Mouse (Mus musculus): ENCODE results near the gene Stoml2. TPM values are rescaled to one million over a fixed set of nuclear protein-coding genes. Genes with fewer than 3 reads are reported as not detected.
"Not testable (repeated sequence)": the region's sequence is repeated elsewhere in the genome, so short reads cannot be mapped to it uniquely, and the experiment has no call there.

Stoml2 gene
- polyA plus RNA-seq, 1 experiment from 2014 or later: 263 TPM

- ATAC-seq (ENCODE audit: insufficient read depth, low FRiP score): no peak
- peaks cover 22% of the 10 kb centered on the region for H3K4me1 ChIP-seq (ENCODE audit: control insufficient read depth, insufficient read depth, low read length)
- no peaks in the 10 kb centered on the region for H3K36me3 ChIP-seq (ENCODE audit: control insufficient read depth, insufficient read depth, low read length)
- H3K4me3 ChIP-seq (replicated peaks; ENCODE audit: low read length): no peak overlapping the region
- WGBS: 85% methylated on average over 2 of the region's 2 CpGs
- no peaks in the 10 kb centered on the region for H3K27me3 ChIP-seq (ENCODE audit: control insufficient read depth, insufficient read depth, low read length)
- H3K9ac ChIP-seq (ENCODE audit: low read length): no peak overlapping the region
- no peak overlapping the region; the same call in 1 of the 2 replicates for H3K27ac ChIP-seq (ENCODE audit: low read length)
- no peak overlapping the region for H3K4me2 ChIP-seq (ENCODE audit: low read depth, low read length)
- H3K9me3 ChIP-seq (replicated peaks; ENCODE audit: control insufficient read depth, low read length): no peaks in the 10 kb centered on the region
These were observed 30.2 kb downstream of the Stoml2 start for GRCm38 (mm10) chr4:43001272-43001671.

- not testable (repeated sequence) for H3K36me3 ChIP-seq (ENCODE audit: control insufficient read depth, insufficient read depth, low read length); H3K27me3 ChIP-seq (ENCODE audit: control insufficient read depth, insufficient read depth, low read length); H3K9me3 ChIP-seq (replicated peaks; ENCODE audit: control insufficient read depth, low read length)
- WGBS: under 1% methylated on average over 48 of the region's 56 CpGs
- Histone ChIP-seq H3K4me1 (ENCODE audit: control insufficient read depth, insufficient read depth, low read length) (peaks cover 22% of the 10 kb centered on the region), H3K4me3 (replicated peaks; ENCODE audit: low read length) (peak within 1 kb of the TSS; percentile 99), H3K9ac (ENCODE audit: low read length) (peak within 1 kb of the TSS; percentile 96), H3K4me2 (ENCODE audit: low read depth, low read length) (peak within 1 kb of the TSS; percentile 96), H3K27ac (ENCODE audit: low read length) (peak within 1 kb of the TSS; percentile 100)
- peak; percentile 98 for ATAC-seq (ENCODE audit: insufficient read depth, low FRiP score)
These were observed 31.1 kb downstream of the Stoml2 start, which contains the start of gene Vcp for GRCm38 (mm10) chr4:43000141-43000986. Gene Vcp (minus strand): TSS chr4:43000507.

- H3K36me3 ChIP-seq (ENCODE audit: control insufficient read depth, insufficient read depth, low read length): peaks cover under 1% of the 10 kb centered on the region
- peak overlapping the region; percentile 96 for H3K9ac ChIP-seq (ENCODE audit: low read length)
- ATAC-seq (ENCODE audit: insufficient read depth, low FRiP score): peak; percentile 71
- no peaks in the 10 kb centered on the region for H3K9me3 ChIP-seq (replicated peaks; ENCODE audit: control insufficient read depth, low read length)
- no peaks in the 10 kb centered on the region for H3K27me3 ChIP-seq (ENCODE audit: control insufficient read depth, insufficient read depth, low read length)
- peak overlapping the region; percentile 96 for H3K4me2 ChIP-seq (ENCODE audit: low read depth, low read length)
- peaks cover 22% of the 10 kb centered on the region for H3K4me1 ChIP-seq (ENCODE audit: control insufficient read depth, insufficient read depth, low read length)
- under 1% methylated on average over 51 of the region's 51 CpGs for WGBS
- peak overlapping the region; percentile 100 for H3K27ac ChIP-seq (ENCODE audit: low read length)
- H3K4me3 ChIP-seq (replicated peaks; ENCODE audit: low read length): peak overlapping the region; percentile 99
These were observed 31.9 kb downstream of the Stoml2 start for GRCm38 (mm10) chr4:42999451-43000140.

- Histone ChIP-seq H3K27ac (ENCODE audit: low read length) (no peak overlapping the region), H3K4me3 (replicated peaks; ENCODE audit: low read length) (peak overlapping the region; percentile 99), H3K4me1 (ENCODE audit: control insufficient read depth, insufficient read depth, low read length) (peaks cover 22% of the 10 kb centered on the region), H3K9me3 (replicated peaks; ENCODE audit: control insufficient read depth, low read length) (no peaks in the 10 kb centered on the region), H3K4me2 (ENCODE audit: low read depth, low read length) (peak overlapping the region; percentile 96), H3K9ac (ENCODE audit: low read length) (no peak overlapping the region), H3K36me3 (ENCODE audit: control insufficient read depth, insufficient read depth, low read length) (peaks cover 15% of the 10 kb centered on the region), H3K27me3 (ENCODE audit: control insufficient read depth, insufficient read depth, low read length) (no peaks in the 10 kb centered on the region)
- no peak for ATAC-seq (ENCODE audit: insufficient read depth, low FRiP score)
- 30% methylated on average over 2 of the region's 2 CpGs for WGBS
These were observed 33.5 kb downstream of the Stoml2 start for GRCm38 (mm10) chr4:42998022-42998421.

- H3K27me3 ChIP-seq (ENCODE audit: control insufficient read depth, insufficient read depth, low read length): no peaks in the 10 kb centered on the region
- 76% methylated on average over 1 of the region's 1 CpGs for WGBS
- no peak overlapping the region for H3K9ac ChIP-seq (ENCODE audit: low read length)
- H3K4me3 ChIP-seq (replicated peaks; ENCODE audit: low read length): no peak overlapping the region
- H3K36me3 ChIP-seq (ENCODE audit: control insufficient read depth, insufficient read depth, low read length): peaks cover 52% of the 10 kb centered on the region
- H3K9me3 ChIP-seq (replicated peaks; ENCODE audit: control insufficient read depth, low read length): no peaks in the 10 kb centered on the region
- no peaks in the 10 kb centered on the region for H3K4me1 ChIP-seq (ENCODE audit: control insufficient read depth, insufficient read depth, low read length)
- no peak for ATAC-seq (ENCODE audit: insufficient read depth, low FRiP score)
- no peak overlapping the region for H3K4me2 ChIP-seq (ENCODE audit: low read depth, low read length)
- no peak overlapping the region for H3K27ac ChIP-seq (ENCODE audit: low read length)
These were observed 43.2 kb downstream of the Stoml2 start for GRCm38 (mm10) chr4:42988296-42988695.

GRCm38 (mm10) chr4:42980467-42980866, 51.0 kb downstream of the Stoml2 start:
- not testable (repeated sequence) for ATAC-seq (ENCODE audit: insufficient read depth, low FRiP score); H3K27ac ChIP-seq (ENCODE audit: low read length); H3K9me3 ChIP-seq (replicated peaks; ENCODE audit: control insufficient read depth, low read length); H3K4me2 ChIP-seq (ENCODE audit: low read depth, low read length); H3K9ac ChIP-seq (ENCODE audit: low read length); H3K4me1 ChIP-seq (ENCODE audit: control insufficient read depth, insufficient read depth, low read length); H3K4me3 ChIP-seq (replicated peaks; ENCODE audit: low read length); H3K27me3 ChIP-seq (ENCODE audit: control insufficient read depth, insufficient read depth, low read length)
- H3K36me3 ChIP-seq (ENCODE audit: control insufficient read depth, insufficient read depth, low read length): peaks cover 26% of the 10 kb centered on the region
- 86% methylated on average over 7 of the region's 8 CpGs for WGBS

- Histone ChIP-seq H3K4me1 (ENCODE audit: control insufficient read depth, insufficient read depth, low read length) (no peaks in the 10 kb centered on the region), H3K9ac (ENCODE audit: low read length) (no peak overlapping the region), H3K27ac (ENCODE audit: low read length) (no peak overlapping the region), H3K4me3 (replicated peaks; ENCODE audit: low read length) (no peak overlapping the region), H3K27me3 (ENCODE audit: control insufficient read depth, insufficient read depth, low read length) (no peaks in the 10 kb centered on the region), H3K9me3 (replicated peaks; ENCODE audit: control insufficient read depth, low read length) (no peaks in the 10 kb centered on the region), H3K4me2 (ENCODE audit: low read depth, low read length) (no peak overlapping the region), H3K36me3 (ENCODE audit: control insufficient read depth, insufficient read depth, low read length) (peaks cover 8% of the 10 kb centered on the region)
- no peak for ATAC-seq (ENCODE audit: insufficient read depth, low FRiP score)
- 89% methylated on average over 4 of the region's 4 CpGs for WGBS
These were observed 53.4 kb downstream of the Stoml2 start for GRCm38 (mm10) chr4:42978062-42978461.

Measured in stomach, embryonic 16.5 days (tissue).